4 mouse cellular contexts compared by ENCODE assay signal in the genomic region with DNA sequence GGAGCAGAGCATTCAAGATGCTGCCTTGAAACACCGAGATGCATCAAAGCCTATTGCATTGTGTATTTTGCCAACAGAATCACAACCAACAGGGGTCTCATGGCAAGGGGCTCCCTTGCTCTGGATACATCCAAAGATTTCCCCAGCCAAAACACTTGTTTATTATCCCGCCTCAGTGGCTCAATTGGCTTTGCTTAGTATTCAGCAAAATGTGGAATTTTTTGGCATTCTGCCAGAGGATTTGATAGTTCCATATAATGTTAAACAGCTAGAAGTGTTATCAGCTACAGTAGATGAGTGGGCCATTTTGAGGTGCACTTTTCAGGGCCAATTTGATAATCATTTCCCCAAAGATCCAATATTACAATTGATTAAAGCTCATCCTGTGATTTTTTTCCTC.
DNase-seq lines count a peak whose midpoint lies in the region; ATAC-seq and TF ChIP-seq lines count a peak whose summit lies in the region.
"Not testable (repeated sequence)": the region's sequence is repeated elsewhere in the genome, so short reads cannot be mapped to it uniquely, and the experiment has no call there.

No protein-coding gene starts in this region.

- H3K27me3 ChIP-seq in forebrain, embryonic 14.5 days (replicated peaks; ENCODE audit: control insufficient read depth, insufficient read depth, low read length); hindbrain, postnatal 0 days (ENCODE audit: insufficient read depth, low read length); midbrain, embryonic 14.5 days (ENCODE audit: control insufficient read depth, insufficient read depth, low read length): not testable (repeated sequence)

- peak; percentile 24 to 67 for DNase-seq in cerebellum, postnatal 10 days
- DNase-seq in forebrain, embryonic 14.5 days (ENCODE audit: low spot score): peak; percentile 55
- peak; percentile 18 for DNase-seq in hindbrain, postnatal 0 days (ENCODE audit: low spot score)
- peak; percentile 20 for DNase-seq in midbrain, embryonic 14.5 days

- H3K4me1 ChIP-seq in forebrain, embryonic 14.5 days (ENCODE audit: control insufficient read depth, insufficient read depth, low read length); hindbrain, postnatal 0 days (ENCODE audit: insufficient read depth, low read length); midbrain, embryonic 14.5 days (ENCODE audit: control insufficient read depth, insufficient read depth, low read length): not testable (repeated sequence)

- not testable (repeated sequence) for H3K27ac ChIP-seq in forebrain, embryonic 14.5 days (ENCODE audit: low read depth, low read length); hindbrain, postnatal 0 days; midbrain, embryonic 14.5 days (replicated peaks; ENCODE audit: low read depth, low read length)

- not testable (repeated sequence) for H3K9ac ChIP-seq in forebrain, embryonic 14.5 days (ENCODE audit: low read length); hindbrain, postnatal 0 days (replicated peaks; ENCODE audit: low read length); midbrain, embryonic 14.5 days (replicated peaks; ENCODE audit: low read length)

- TF ChIP-seq CTCF in hindbrain, postnatal 0 days (IDR thresholded peaks at IDR 0.05; ENCODE audit: low read depth): not testable (repeated sequence)

- not testable (repeated sequence) for H3K36me3 ChIP-seq in forebrain, embryonic 14.5 days (ENCODE audit: control insufficient read depth, insufficient read depth, low read length); hindbrain, postnatal 0 days (ENCODE audit: insufficient read depth, low read length); midbrain, embryonic 14.5 days (ENCODE audit: control insufficient read depth, insufficient read depth, low read length)

- H3K4me2 ChIP-seq in forebrain, embryonic 14.5 days (ENCODE audit: low read length); hindbrain, postnatal 0 days (ENCODE audit: low read depth, low read length); midbrain, embryonic 14.5 days (ENCODE audit: low read length): not testable (repeated sequence)

- H3K9me3 ChIP-seq in forebrain, embryonic 14.5 days (replicated peaks; ENCODE audit: control insufficient read depth, low read length); hindbrain, postnatal 0 days (ENCODE audit: low read length); midbrain, embryonic 14.5 days (ENCODE audit: control insufficient read depth, low read length): not testable (repeated sequence)

- H3K4me3 ChIP-seq in forebrain, embryonic 14.5 days (ENCODE audit: low read depth, low read length); hindbrain, postnatal 0 days (ENCODE audit: low read length); midbrain, embryonic 14.5 days (replicated peaks; ENCODE audit: low read depth, low read length): not testable (repeated sequence)

- ATAC-seq in forebrain, embryonic 14.5 days; hindbrain, postnatal 0 days; midbrain, embryonic 14.5 days (ENCODE audit: low FRiP score, low TSS enrichment): not testable (repeated sequence)

- WGBS in forebrain, embryonic 14.5 days: 80% methylated on average over 2 of the region's 2 CpGs
- WGBS in hindbrain, postnatal 0 days: 44% methylated on average over 2 of the region's 2 CpGs
- 94% methylated on average over 2 of the region's 2 CpGs for WGBS in midbrain, embryonic 14.5 days
